Mouse (Mus musculus): ENCODE data around the gene Dpp6.

Dpp6 gene

GRCm38 (mm10) chr5:27659781-27660180, 842.8 kb downstream of the Dpp6 start:
- DNase-seq (ENCODE audit: low spot score in 2 of 2), result no peak

GRCm38 (mm10) chr5:27664111-27664510, 847.1 kb downstream of the Dpp6 start:
- DNase-seq (ENCODE audit: low spot score in 2 of 2), result no peak

- no peak for DNase-seq (ENCODE audit: low spot score in 2 of 2)
Measured at GRCm38 (mm10) chr5:27671487-27671886, 854.5 kb downstream of the Dpp6 start.

- no peak for DNase-seq (ENCODE audit: low spot score in 2 of 2)
Measured at GRCm38 (mm10) chr5:27677247-27677666, 860.3 kb downstream of the Dpp6 start.

GRCm38 (mm10) chr5:27679151-27679550, 862.1 kb downstream of the Dpp6 start:
- no peak for DNase-seq (ENCODE audit: low spot score in 2 of 2)

GRCm38 (mm10) chr5:27680476-27680875, 863.5 kb downstream of the Dpp6 start:
- no peak for DNase-seq (ENCODE audit: low spot score in 2 of 2)

- DNase-seq (ENCODE audit: low spot score in 2 of 2), result no peak
Measured at GRCm38 (mm10) chr5:27685162-27685561, 868.2 kb downstream of the Dpp6 start.

- DNase-seq (ENCODE audit: low spot score in 2 of 2), result no peak
Measured at GRCm38 (mm10) chr5:27685923-27686322, 868.9 kb downstream of the Dpp6 start.

GRCm38 (mm10) chr5:27687311-27687710, 870.3 kb downstream of the Dpp6 start:
- DNase-seq (ENCODE audit: low spot score in 2 of 2), result no peak

GRCm38 (mm10) chr5:27702482-27702881, 885.5 kb downstream of the Dpp6 start:
- no peak for DNase-seq (ENCODE audit: low spot score in 2 of 2)

GRCm38 (mm10) chr5:27705020-27705419, 888.0 kb downstream of the Dpp6 start:
- DNase-seq (ENCODE audit: low spot score in 2 of 2), result no peak

GRCm38 (mm10) chr5:27706551-27706950, 889.5 kb downstream of the Dpp6 start:
- no peak for DNase-seq (ENCODE audit: low spot score in 2 of 2)

- DNase-seq (ENCODE audit: low spot score in 2 of 2), result no peak
Measured at GRCm38 (mm10) chr5:27707283-27707682, 890.3 kb downstream of the Dpp6 start.

GRCm38 (mm10) chr5:27708209-27708608, 891.2 kb downstream of the Dpp6 start:
- DNase-seq (ENCODE audit: low spot score in 2 of 2), result no peak

- DNase-seq (ENCODE audit: low spot score in 2 of 2), result no peak
Measured at GRCm38 (mm10) chr5:27711461-27712192, 894.6 kb downstream of the Dpp6 start.

GRCm38 (mm10) chr5:27714356-27714755, 897.4 kb downstream of the Dpp6 start:
- DNase-seq (ENCODE audit: low spot score in 2 of 2), result no peak

GRCm38 (mm10) chr5:27716026-27716425, 899.0 kb downstream of the Dpp6 start:
- DNase-seq (ENCODE audit: low spot score in 2 of 2), result no peak

- no peak for DNase-seq (ENCODE audit: low spot score in 2 of 2)
Measured at GRCm38 (mm10) chr5:27717301-27717700, 900.3 kb downstream of the Dpp6 start.

- DNase-seq (ENCODE audit: low spot score in 2 of 2), result no peak
Measured at GRCm38 (mm10) chr5:27719311-27719710, 902.3 kb downstream of the Dpp6 start.

GRCm38 (mm10) chr5:27724460-27724859, 907.5 kb downstream of the Dpp6 start:
- no peak for DNase-seq (ENCODE audit: low spot score in 2 of 2)

GRCm38 (mm10) chr5:27730666-27731065, 913.7 kb downstream of the Dpp6 start:
- no peak for DNase-seq (ENCODE audit: low spot score in 2 of 2)

- DNase-seq (ENCODE audit: low spot score in 2 of 2), result no peak
Measured at GRCm38 (mm10) chr5:27731392-27731791, 914.4 kb downstream of the Dpp6 start.

GRCm38 (mm10) chr5:27732288-27732868, 915.4 kb downstream of the Dpp6 start:
- DNase-seq (ENCODE audit: low spot score in 2 of 2), result no peak

GRCm38 (mm10) chr5:27737168-27737567, 920.2 kb downstream of the Dpp6 start:
- DNase-seq (ENCODE audit: low spot score in 2 of 2), result peak; percentile 31 to 65

Data from urinary bladder, postnatal 4 days (tissue).